Mouse (Mus musculus) ES-Bruce4 (cell line): ENCODE measurements at regions not wholly inside any gene's neighbourhood (a gene's known extent, or its start where the extent isn't known, plus 50 kb on each side); places are given as distances from the start of the nearest gene placed in this dataset.

Experiments used
- CTCF ChIP-seq: IDR thresholded peaks from one replicate; pipeline ENCODE4 v1.8.1; 2011; ENCODE audit warnings: low read depth, low read length
- POLR2A ChIP-seq: IDR thresholded peaks from one replicate; pipeline ENCODE4 v1.8.1; 2011; ENCODE audit warnings: low read length; ENCODE audit not compliant: insufficient read depth

- no peak for TF ChIP-seq CTCF
- TF ChIP-seq POLR2A, result no peak
Observed at GRCm38 (mm10) chr6:91582338-91582737, 66.6 kb downstream of the Lsm3 start.
